Mouse (Mus musculus): ENCODE measurements around the gene Fgfrl1. TPM values are rescaled to one million over a fixed set of nuclear protein-coding genes. Genes with fewer than 3 reads are reported as not detected.

Fgfrl1 gene
- polyA plus RNA-seq, 1 experiment from 2014 or later: 45.1 TPM

DNA sequence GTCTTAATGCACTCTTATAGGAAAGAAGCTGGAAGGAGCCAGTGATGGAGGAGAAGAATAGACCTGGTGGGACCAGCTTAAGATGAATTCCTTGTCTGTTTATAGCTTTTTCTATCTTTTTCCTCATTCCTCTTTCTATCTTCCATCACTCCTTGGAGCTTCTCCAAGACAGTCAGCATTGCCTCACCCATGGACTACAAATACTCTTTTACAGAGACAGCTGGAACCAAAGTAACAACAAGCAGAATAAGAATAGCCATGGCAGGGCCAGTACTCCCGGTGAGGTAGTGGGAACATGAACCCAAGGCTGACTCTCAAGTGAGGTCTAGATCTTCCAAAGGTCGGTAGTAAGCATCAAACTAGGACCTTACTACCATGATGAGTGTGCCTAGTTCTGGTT, 20.9 kb downstream of the Fgfrl1 start:
- Histone ChIP-seq H3K27ac (replicated peaks; ENCODE audit: low read depth, low read length) (no peak overlapping the region), H3K9ac (ENCODE audit: low read depth, low read length) (no peak overlapping the region), H3K27me3 (replicated peaks; ENCODE audit: control insufficient read depth, insufficient read depth, low read length) (no peaks in the 10 kb centered on the region), H3K4me1 (ENCODE audit: control insufficient read depth, insufficient read depth, low read length) (peaks cover 7% of the 10 kb centered on the region), H3K9me3 (ENCODE audit: control insufficient read depth, low read length) (no peaks in the 10 kb centered on the region), H3K4me3 (ENCODE audit: low read depth, low read length) (no peak overlapping the region), H3K4me2 (ENCODE audit: low read depth, low read length) (no peak overlapping the region), H3K36me3 (ENCODE audit: control insufficient read depth, insufficient read depth, low read length) (peaks cover 4% of the 10 kb centered on the region; the same call in 1 of the 2 replicates)
- ATAC-seq (ENCODE audit: low read depth) (no peak), DNase-seq (ENCODE audit: low spot score) (no peak)
- WGBS: 78% methylated on average over 2 of the region's 2 CpGs

DNA sequence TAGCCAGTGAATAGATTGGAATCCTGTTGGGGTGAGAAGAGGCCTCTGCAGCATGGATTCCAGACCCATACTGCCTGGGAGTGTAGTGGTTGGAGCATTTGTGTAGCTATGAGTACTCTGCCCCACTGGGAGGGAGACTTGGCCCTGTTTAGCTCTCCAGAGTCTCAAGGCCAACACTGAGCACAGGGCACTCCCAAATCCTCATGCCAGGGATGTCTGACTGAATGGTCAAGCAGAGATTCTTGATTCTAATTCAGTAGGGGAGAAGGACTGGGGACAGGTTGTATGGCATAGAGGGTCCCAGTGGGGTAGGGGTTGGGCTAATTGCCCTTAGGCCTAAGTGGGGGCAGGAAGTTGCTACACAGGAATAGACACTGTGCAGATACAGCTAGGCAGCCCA, 21.5 kb downstream of the Fgfrl1 start:
- no peak for DNase-seq (ENCODE audit: low spot score)
- Histone ChIP-seq H3K27me3 (replicated peaks; ENCODE audit: control insufficient read depth, insufficient read depth, low read length) (no peaks in the 10 kb centered on the region), H3K4me1 (ENCODE audit: control insufficient read depth, insufficient read depth, low read length) (peaks cover 8% of the 10 kb centered on the region), H3K9ac (ENCODE audit: low read depth, low read length) (no peak overlapping the region), H3K4me3 (ENCODE audit: low read depth, low read length) (no peak overlapping the region), H3K36me3 (ENCODE audit: control insufficient read depth, insufficient read depth, low read length) (no peaks in the 10 kb centered on the region), H3K9me3 (ENCODE audit: control insufficient read depth, low read length) (no peaks in the 10 kb centered on the region), H3K4me2 (ENCODE audit: low read depth, low read length) (no peak overlapping the region), H3K27ac (replicated peaks; ENCODE audit: low read depth, low read length) (0 out of 2 replicates have a peak overlapping the region, but pooled peaks have one; percentile 25)
- peak; percentile 19; the same call in 1 of the 2 replicates for ATAC-seq (ENCODE audit: low read depth)

DNA sequence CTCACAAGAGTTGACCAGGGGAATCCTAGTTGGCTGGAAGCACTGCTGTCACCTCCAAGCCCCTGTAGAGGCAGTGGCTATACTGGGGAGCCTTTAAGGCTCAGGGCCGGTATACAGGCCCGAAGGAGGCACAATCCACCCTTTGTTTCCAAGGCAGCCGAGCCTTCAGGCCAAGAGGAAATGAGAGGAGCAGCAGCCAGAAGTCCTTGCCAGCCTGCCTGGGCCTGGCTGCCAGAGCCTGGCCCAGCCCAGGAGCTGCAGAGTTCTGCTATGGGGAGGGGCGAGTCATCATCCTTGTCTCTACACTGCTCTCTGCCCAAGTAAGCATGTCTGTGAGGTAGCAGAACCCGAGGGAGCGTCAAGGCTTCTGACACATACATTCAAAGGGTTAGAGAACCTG, 22.0 kb downstream of the Fgfrl1 start:
- Histone ChIP-seq H3K9me3 (ENCODE audit: control insufficient read depth, low read length) (no peaks in the 10 kb centered on the region), H3K9ac (ENCODE audit: low read depth, low read length) (no peak overlapping the region), H3K4me2 (ENCODE audit: low read depth, low read length) (no peak overlapping the region), H3K4me1 (ENCODE audit: control insufficient read depth, insufficient read depth, low read length) (peaks cover 10% of the 10 kb centered on the region), H3K4me3 (ENCODE audit: low read depth, low read length) (no peak overlapping the region), H3K27ac (replicated peaks; ENCODE audit: low read depth, low read length) (0 out of 2 replicates have a peak overlapping the region, but pooled peaks have one; percentile 25), H3K27me3 (replicated peaks; ENCODE audit: control insufficient read depth, insufficient read depth, low read length) (no peaks in the 10 kb centered on the region), H3K36me3 (ENCODE audit: control insufficient read depth, insufficient read depth, low read length) (no peaks in the 10 kb centered on the region)
- WGBS: 38% methylated on average over 6 of the region's 6 CpGs
- ATAC-seq (ENCODE audit: low read depth) (peak; percentile 64), DNase-seq (ENCODE audit: low spot score) (peak; percentile 65)

DNA sequence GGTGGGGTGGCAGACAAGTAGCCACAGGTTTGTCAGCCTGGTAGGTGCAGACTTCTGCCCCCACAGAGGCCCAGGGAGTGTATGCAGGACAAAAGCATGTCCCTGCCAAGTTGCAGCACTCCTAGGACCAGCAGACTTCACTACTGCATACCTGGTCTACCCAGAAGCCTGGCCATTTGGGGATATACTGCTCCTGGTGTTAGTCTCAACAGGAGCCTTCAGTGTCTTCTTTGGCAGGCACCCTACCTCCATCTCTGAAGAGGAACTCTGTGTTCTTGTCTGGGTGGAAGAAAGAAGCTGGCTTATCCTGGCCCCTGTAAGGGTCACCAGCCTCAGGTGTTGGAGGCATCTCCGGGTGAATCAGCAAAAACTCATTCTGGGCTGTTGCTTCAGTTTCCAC, 23.8 kb downstream of the Fgfrl1 start:
- H3K9me3 ChIP-seq (ENCODE audit: control insufficient read depth, low read length): no peaks in the 10 kb centered on the region
- H3K4me2 ChIP-seq (ENCODE audit: low read depth, low read length): no peak overlapping the region
- H3K9ac ChIP-seq (ENCODE audit: low read depth, low read length): no peak overlapping the region
- no peaks in the 10 kb centered on the region for H3K27me3 ChIP-seq (replicated peaks; ENCODE audit: control insufficient read depth, insufficient read depth, low read length)
- 90% methylated on average over 1 of the region's 1 CpGs for WGBS
- H3K27ac ChIP-seq (replicated peaks; ENCODE audit: low read depth, low read length): no peak overlapping the region
- no peak for ATAC-seq (ENCODE audit: low read depth)
- H3K4me3 ChIP-seq (ENCODE audit: low read depth, low read length): no peak overlapping the region
- no peaks in the 10 kb centered on the region for H3K36me3 ChIP-seq (ENCODE audit: control insufficient read depth, insufficient read depth, low read length)
- no peak for DNase-seq (ENCODE audit: low spot score)
- peaks cover 13% of the 10 kb centered on the region for H3K4me1 ChIP-seq (ENCODE audit: control insufficient read depth, insufficient read depth, low read length)

DNA sequence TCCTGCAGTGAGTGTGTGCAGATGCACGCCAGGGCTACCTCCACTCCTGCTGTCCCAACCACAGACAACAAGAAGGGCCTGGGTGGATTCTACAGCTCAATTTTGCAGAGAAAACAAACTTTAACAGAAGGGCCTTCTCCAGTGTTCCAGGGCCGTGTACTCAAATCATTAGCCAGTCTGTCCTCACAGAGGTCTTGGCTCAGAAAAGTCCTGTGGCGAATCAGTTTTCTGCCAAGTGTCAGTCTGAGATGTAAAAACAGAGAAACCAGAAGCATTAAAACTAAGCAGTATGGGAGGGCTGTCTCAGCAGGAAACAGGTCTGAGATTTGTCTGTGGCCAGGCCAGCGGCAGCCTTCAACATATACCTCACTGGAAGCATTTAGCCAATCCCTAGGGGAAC, 25.9 kb downstream of the Fgfrl1 start:
- Histone ChIP-seq H3K4me2 (ENCODE audit: low read depth, low read length) (no peak overlapping the region), H3K9ac (ENCODE audit: low read depth, low read length) (no peak overlapping the region), H3K27me3 (replicated peaks; ENCODE audit: control insufficient read depth, insufficient read depth, low read length) (no peaks in the 10 kb centered on the region), H3K4me3 (ENCODE audit: low read depth, low read length) (no peak overlapping the region), H3K4me1 (ENCODE audit: control insufficient read depth, insufficient read depth, low read length) (peaks cover 13% of the 10 kb centered on the region), H3K36me3 (ENCODE audit: control insufficient read depth, insufficient read depth, low read length) (no peaks in the 10 kb centered on the region), H3K9me3 (ENCODE audit: control insufficient read depth, low read length) (no peaks in the 10 kb centered on the region), H3K27ac (replicated peaks; ENCODE audit: low read depth, low read length) (peak overlapping the region; percentile 49; the same call in 1 of the 2 replicates)
- DNase-seq (ENCODE audit: low spot score) (peak; percentile 41), ATAC-seq (ENCODE audit: low read depth) (no peak)
- WGBS: 32% methylated on average over 4 of the region's 4 CpGs

DNA sequence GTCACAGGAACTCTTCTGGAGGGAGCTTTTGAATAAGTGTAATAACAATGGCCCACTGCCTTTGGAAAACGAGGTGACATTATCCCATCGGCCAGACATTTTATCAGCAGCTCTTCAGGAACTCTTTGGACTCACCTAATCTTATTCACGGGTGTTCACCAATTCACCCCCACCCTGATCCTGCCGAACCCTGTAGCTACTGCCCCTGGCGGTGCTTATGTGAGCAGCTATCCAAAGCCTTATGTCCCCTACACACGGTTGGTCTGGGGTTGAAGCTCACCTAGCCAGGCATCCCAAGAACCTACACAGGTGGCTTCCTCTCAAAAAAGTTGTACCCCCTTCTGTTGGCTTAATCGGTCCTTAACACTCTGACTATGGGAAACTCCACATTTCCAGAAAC, 27.6 kb downstream of the Fgfrl1 start:
- Histone ChIP-seq H3K36me3 (ENCODE audit: control insufficient read depth, insufficient read depth, low read length) (no peaks in the 10 kb centered on the region), H3K4me2 (ENCODE audit: low read depth, low read length) (no peak overlapping the region), H3K9me3 (ENCODE audit: control insufficient read depth, low read length) (no peaks in the 10 kb centered on the region), H3K27ac (replicated peaks; ENCODE audit: low read depth, low read length) (no peak overlapping the region), H3K4me3 (ENCODE audit: low read depth, low read length) (no peak overlapping the region), H3K4me1 (ENCODE audit: control insufficient read depth, insufficient read depth, low read length) (peaks cover 13% of the 10 kb centered on the region), H3K27me3 (replicated peaks; ENCODE audit: control insufficient read depth, insufficient read depth, low read length) (no peaks in the 10 kb centered on the region), H3K9ac (ENCODE audit: low read depth, low read length) (no peak overlapping the region)
- WGBS: 79% methylated on average over 7 of the region's 7 CpGs
- DNase-seq (ENCODE audit: low spot score) (no peak), ATAC-seq (ENCODE audit: low read depth) (no peak)

DNA sequence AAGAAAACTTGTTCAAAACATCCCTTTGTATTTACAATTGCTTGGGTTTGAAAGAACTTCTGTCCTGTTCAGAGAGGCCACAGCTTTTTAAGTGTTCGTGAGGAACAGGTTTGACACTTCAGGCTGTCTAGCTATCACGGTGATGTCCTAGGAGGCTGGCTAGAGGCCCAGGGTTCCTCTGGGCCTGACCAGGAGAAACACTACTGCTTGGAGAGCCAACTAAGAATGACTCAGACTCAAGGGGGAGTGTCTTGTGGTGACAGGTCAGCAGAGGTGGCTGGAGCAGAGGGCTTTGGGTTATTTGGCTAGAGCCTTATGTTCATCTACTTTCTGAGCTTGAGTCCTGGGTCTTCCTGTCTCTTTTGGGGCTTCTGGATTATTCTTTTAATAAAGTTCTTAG, 31.8 kb downstream of the Fgfrl1 start:
- Histone ChIP-seq H3K27ac (replicated peaks; ENCODE audit: low read depth, low read length) (no peak overlapping the region), H3K27me3 (replicated peaks; ENCODE audit: control insufficient read depth, insufficient read depth, low read length) (no peaks in the 10 kb centered on the region), H3K4me3 (ENCODE audit: low read depth, low read length) (no peak overlapping the region), H3K4me2 (ENCODE audit: low read depth, low read length) (no peak overlapping the region), H3K36me3 (ENCODE audit: control insufficient read depth, insufficient read depth, low read length) (no peaks in the 10 kb centered on the region), H3K4me1 (ENCODE audit: control insufficient read depth, insufficient read depth, low read length) (0 out of 2 replicates have a peak, but pooled peaks cover 5% of the 10 kb centered on the region), H3K9me3 (ENCODE audit: control insufficient read depth, low read length) (no peaks in the 10 kb centered on the region), H3K9ac (ENCODE audit: low read depth, low read length) (no peak overlapping the region)
- 45% methylated on average over 2 of the region's 2 CpGs for WGBS
- no peak for ATAC-seq (ENCODE audit: low read depth)
- DNase-seq (ENCODE audit: low spot score): no peak

DNA sequence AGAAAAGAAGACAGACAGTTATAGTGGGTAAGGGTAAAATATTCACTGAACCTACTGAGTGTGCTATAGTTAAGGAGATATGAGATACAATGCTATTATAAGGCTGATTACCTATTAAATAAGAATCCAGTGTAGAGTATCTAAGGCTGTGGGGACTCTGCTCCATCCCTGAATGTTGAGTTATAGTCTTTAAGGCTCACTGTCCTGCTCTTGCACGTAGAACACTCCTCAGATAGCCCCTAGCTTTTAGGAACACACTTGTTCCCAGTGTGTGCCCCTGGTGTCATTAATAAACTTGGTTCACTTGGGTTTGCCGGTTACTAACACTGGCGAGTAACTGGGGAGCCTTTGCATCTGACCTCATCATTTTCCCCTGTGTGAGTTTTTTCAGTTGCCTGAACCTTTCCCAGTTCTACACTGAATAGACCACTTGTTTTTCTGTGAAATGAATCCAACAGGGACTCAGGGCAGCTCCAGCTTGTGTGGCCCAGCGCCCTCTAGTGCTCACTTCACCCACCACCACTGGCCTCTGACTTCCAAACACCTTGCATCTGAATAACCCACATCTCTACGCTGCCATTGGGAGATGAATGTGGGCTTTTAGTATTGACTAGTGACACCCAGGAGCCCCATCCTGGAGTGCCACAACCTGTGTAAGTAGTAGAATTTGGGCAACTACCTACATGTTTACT, 34.5 kb downstream of the Fgfrl1 start:
- H3K9me3 ChIP-seq (ENCODE audit: control insufficient read depth, low read length): no peaks in the 10 kb centered on the region
- no peaks in the 10 kb centered on the region for H3K36me3 ChIP-seq (ENCODE audit: control insufficient read depth, insufficient read depth, low read length)
- no peak overlapping the region for H3K4me3 ChIP-seq (ENCODE audit: low read depth, low read length)
- WGBS: 18% methylated on average over 5 of the region's 5 CpGs
- no peaks in the 10 kb centered on the region for H3K27me3 ChIP-seq (replicated peaks; ENCODE audit: control insufficient read depth, insufficient read depth, low read length)
- no peak overlapping the region for H3K4me2 ChIP-seq (ENCODE audit: low read depth, low read length)
- H3K27ac ChIP-seq (replicated peaks; ENCODE audit: low read depth, low read length): no peak overlapping the region
- DNase-seq (ENCODE audit: low spot score) (peak; percentile 70), ATAC-seq (ENCODE audit: low read depth) (peak; percentile 92)
- H3K9ac ChIP-seq (ENCODE audit: low read depth, low read length): no peak overlapping the region
- H3K4me1 ChIP-seq (ENCODE audit: control insufficient read depth, insufficient read depth, low read length): no peaks in the 10 kb centered on the region

DNA sequence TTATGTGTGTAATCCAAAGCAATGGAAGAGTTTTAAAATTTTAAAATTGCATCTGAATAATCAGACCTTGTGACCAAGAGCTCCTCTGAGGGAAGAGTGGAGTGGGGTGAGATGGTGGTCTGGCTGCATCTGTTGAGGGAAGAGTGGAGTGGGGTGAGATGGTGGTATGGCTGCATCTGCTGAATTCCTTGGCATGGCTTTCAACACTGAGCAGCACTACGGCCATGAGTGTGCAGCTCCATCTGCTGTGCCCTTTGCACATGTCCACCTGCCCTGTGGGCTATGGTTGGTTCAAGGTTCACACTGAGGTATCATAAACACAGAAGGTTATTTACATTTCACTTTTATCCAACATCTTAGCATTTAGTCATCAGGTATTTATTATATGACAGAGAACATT, 35.2 kb downstream of the Fgfrl1 start:
- no peaks in the 10 kb centered on the region for H3K9me3 ChIP-seq (ENCODE audit: control insufficient read depth, low read length)
- H3K36me3 ChIP-seq (ENCODE audit: control insufficient read depth, insufficient read depth, low read length): no peaks in the 10 kb centered on the region
- H3K9ac ChIP-seq (ENCODE audit: low read depth, low read length): no peak overlapping the region
- H3K27me3 ChIP-seq (replicated peaks; ENCODE audit: control insufficient read depth, insufficient read depth, low read length): no peaks in the 10 kb centered on the region
- no peak overlapping the region for H3K27ac ChIP-seq (replicated peaks; ENCODE audit: low read depth, low read length)
- no peak for DNase-seq (ENCODE audit: low spot score)
- H3K4me3 ChIP-seq (ENCODE audit: low read depth, low read length): no peak overlapping the region
- H3K4me1 ChIP-seq (ENCODE audit: control insufficient read depth, insufficient read depth, low read length): no peaks in the 10 kb centered on the region
- no peak for ATAC-seq (ENCODE audit: low read depth)
- H3K4me2 ChIP-seq (ENCODE audit: low read depth, low read length): no peak overlapping the region
- WGBS: 68% methylated on average over 1 of the region's 1 CpGs
